In genomic region chr17:27625455-27626251, GRCm38 (mm10) we compare ENCODE assay signal across 25 mouse cellular contexts. TPM values are rescaled to one million over a fixed set of nuclear protein-coding genes. Genes with fewer than 3 reads are reported as not detected.
DNase-seq lines count a peak whose midpoint lies in the region; ATAC-seq and TF ChIP-seq lines count a peak whose summit lies in the region.
"Had no signal": no experiment of that assay in that cellular context is flagged by ENCODE, and none has a peak within 500 bp of the region (broad histone marks: within the 10 kb centered on the region; RNA-seq: fewer than 3 reads in every experiment).

No protein-coding gene starts in this region.

- peaks cover 14% of the 10 kb centered on the region for H3K36me3 ChIP-seq in heart, embryonic 13.5 days
- peaks cover 11% of the 10 kb centered on the region for H3K36me3 ChIP-seq in heart, embryonic 12.5 days
- H3K36me3 ChIP-seq in liver, embryonic 12.5 days = peaks cover 16% of the 10 kb centered on the region
- H3K36me3 ChIP-seq in liver, postnatal 0 days (replicated peaks; ENCODE audit: insufficient read depth, low read length) = peaks cover 9% of the 10 kb centered on the region
- peaks cover 8% of the 10 kb centered on the region for H3K36me3 ChIP-seq in ES-Bruce4 (ENCODE audit: control insufficient read depth, insufficient read depth, low read length, poor library complexity, severe bottlenecking)
- H3K36me3 ChIP-seq in embryonic facial prominence, embryonic 15.5 days = peaks cover 11% of the 10 kb centered on the region

- peaks cover 36% of the 10 kb centered on the region for H3K4me1 ChIP-seq in heart, embryonic 13.5 days
- peaks cover 21% of the 10 kb centered on the region for H3K4me1 ChIP-seq in heart, embryonic 12.5 days (replicated peaks)
- H3K4me1 ChIP-seq in liver, embryonic 12.5 days = peaks cover 43% of the 10 kb centered on the region
- H3K4me1 ChIP-seq in liver, postnatal 0 days (ENCODE audit: insufficient read depth) = peaks cover 29% of the 10 kb centered on the region
- H3K4me1 ChIP-seq in ES-Bruce4 (ENCODE audit: control insufficient read depth, insufficient read depth, low read length) = no peaks in the 10 kb centered on the region
- peaks cover 39% of the 10 kb centered on the region for H3K4me1 ChIP-seq in embryonic facial prominence, embryonic 15.5 days

- no peaks in the 10 kb centered on the region for H3K9me3 ChIP-seq in heart, embryonic 13.5 days
- H3K9me3 ChIP-seq in heart, embryonic 12.5 days (replicated peaks) = no peaks in the 10 kb centered on the region
- H3K9me3 ChIP-seq in liver, embryonic 12.5 days (replicated peaks) = no peaks in the 10 kb centered on the region
- H3K9me3 ChIP-seq in liver, postnatal 0 days (ENCODE audit: low read length) = no peaks in the 10 kb centered on the region
- H3K9me3 ChIP-seq in ES-Bruce4 (replicated peaks; ENCODE audit: control insufficient read depth, insufficient read depth, low read length, poor library complexity, severe bottlenecking) = no peaks in the 10 kb centered on the region
- no peaks in the 10 kb centered on the region for H3K9me3 ChIP-seq in embryonic facial prominence, embryonic 15.5 days (replicated peaks)
- H3K9me3 ChIP-seq: forebrain, embryonic 12.5 days; heart, embryonic 15.5 days; neural tube, embryonic 15.5 days had no signal

- no peaks in the 10 kb centered on the region for H3K27me3 ChIP-seq in heart, embryonic 13.5 days (replicated peaks)
- no peaks in the 10 kb centered on the region for H3K27me3 ChIP-seq in heart, embryonic 12.5 days (replicated peaks)
- no peaks in the 10 kb centered on the region for H3K27me3 ChIP-seq in liver, embryonic 12.5 days (replicated peaks)
- no peaks in the 10 kb centered on the region for H3K27me3 ChIP-seq in liver, postnatal 0 days (ENCODE audit: insufficient read depth, low read length)
- H3K27me3 ChIP-seq in ES-Bruce4 (ENCODE audit: control insufficient read depth, insufficient read depth, low read length, poor library complexity, severe bottlenecking) = no peaks in the 10 kb centered on the region
- H3K27me3 ChIP-seq in embryonic facial prominence, embryonic 15.5 days = no peaks in the 10 kb centered on the region
- H3K27me3 ChIP-seq: forebrain, embryonic 12.5 days; heart, embryonic 15.5 days; neural tube, embryonic 15.5 days had no signal

- no peak for ATAC-seq in heart, embryonic 13.5 days (ENCODE audit: extremely low read depth, insufficient number of reproducible peaks, low FRiP score, low TSS enrichment)
- no peak for ATAC-seq in heart, embryonic 12.5 days (ENCODE audit: insufficient number of reproducible peaks, low FRiP score)
- no peak for ATAC-seq in liver, embryonic 12.5 days
- ATAC-seq in liver, postnatal 0 days = no peak
- no peak for ATAC-seq in embryonic facial prominence, embryonic 15.5 days (ENCODE audit: insufficient number of reproducible peaks, low FRiP score, low TSS enrichment, low read depth)
- ATAC-seq: activated CD4-positive, CD25-positive, alpha-beta regulatory T cell, adult 4 months had no signal

- H3K4me2 ChIP-seq in heart, embryonic 13.5 days = no peak overlapping the region
- no peak overlapping the region for H3K4me2 ChIP-seq in heart, embryonic 12.5 days
- no peak overlapping the region for H3K4me2 ChIP-seq in liver, embryonic 12.5 days
- no peak overlapping the region for H3K4me2 ChIP-seq in liver, postnatal 0 days (ENCODE audit: low read depth, low read length)
- H3K4me2 ChIP-seq in embryonic facial prominence, embryonic 15.5 days (replicated peaks) = no peak overlapping the region
- H3K4me2 ChIP-seq: forebrain, embryonic 12.5 days; heart, embryonic 15.5 days; lung, embryonic 14.5 days; neural tube, embryonic 15.5 days had no signal

- TF ChIP-seq EP300 in liver, postnatal 0 days (IDR thresholded peaks at IDR 0.05; ENCODE audit: low read depth) = no peak
- no peak for TF ChIP-seq EP300 in ES-Bruce4 (IDR thresholded peaks at IDR 0.05; ENCODE audit: insufficient read depth, low read depth, low read length)

- no peak for TF ChIP-seq POLR2A in ES-Bruce4 (IDR thresholded peaks at IDR 0.05; ENCODE audit: insufficient read depth, low read length)

- DNase-seq in liver, postnatal 0 days = no peak
- DNase-seq in right cerebral cortex, adult 2 months (ENCODE audit: low spot score in 2 of 2) = no peak
- DNase-seq in spleen, postnatal 36 days (ENCODE audit: low spot score in 2 of 2) = no peak
- DNase-seq: adrenal gland, postnatal 10 days; cerebellum, adult 11 months; cerebellum, postnatal 14 days; heart, adult 18-20 months; kidney, adult 8-10 months; kidney, postnatal 14 days; left cerebral cortex, postnatal 4 days; liver; lung, embryonic 14.5 days; lung, postnatal 36 days; right cerebral cortex, postnatal 14 days had no signal

- no peak overlapping the region for H3K4me3 ChIP-seq in heart, embryonic 13.5 days
- H3K4me3 ChIP-seq in heart, embryonic 12.5 days = no peak overlapping the region
- H3K4me3 ChIP-seq in liver, embryonic 12.5 days = no peak overlapping the region
- H3K4me3 ChIP-seq in liver, postnatal 0 days (ENCODE audit: low read depth, low read length) = no peak overlapping the region
- no peak overlapping the region for H3K4me3 ChIP-seq in ES-Bruce4 (ENCODE audit: low read depth, low read length)
- H3K4me3 ChIP-seq in embryonic facial prominence, embryonic 15.5 days (replicated peaks) = no peak overlapping the region
- H3K4me3 ChIP-seq: forebrain, embryonic 12.5 days; heart, embryonic 15.5 days; neural tube, embryonic 15.5 days had no signal

- WGBS in heart, embryonic 13.5 days = 59% methylated on average over 7 of the region's 7 CpGs
- WGBS in heart, embryonic 12.5 days = 66% methylated on average over 7 of the region's 7 CpGs
- 54% methylated on average over 7 of the region's 7 CpGs for WGBS in liver, embryonic 12.5 days (ENCODE audit: insufficient replicate concordance)
- 52% methylated on average over 7 of the region's 7 CpGs for WGBS in liver, postnatal 0 days (ENCODE audit: insufficient replicate concordance)
- WGBS in embryonic facial prominence, embryonic 15.5 days = 26% methylated on average over 7 of the region's 7 CpGs

- no peak for TF ChIP-seq CTCF in liver, postnatal 0 days (IDR thresholded peaks at IDR 0.05; ENCODE audit: low read depth)
- TF ChIP-seq CTCF in ES-Bruce4 (IDR thresholded peaks at IDR 0.05; ENCODE audit: low read depth, low read length) = no peak

- H3K27ac ChIP-seq in heart, embryonic 13.5 days (replicated peaks) = no peak overlapping the region
- H3K27ac ChIP-seq in heart, embryonic 12.5 days (ENCODE audit: poor library complexity, severe bottlenecking) = no peak overlapping the region
- H3K27ac ChIP-seq in liver, embryonic 12.5 days = no peak overlapping the region
- H3K27ac ChIP-seq in liver, postnatal 0 days (ENCODE audit: low read depth) = no peak overlapping the region
- H3K27ac ChIP-seq in ES-Bruce4 (ENCODE audit: insufficient read depth, low read length) = peak overlapping the region; percentile 26; the same call in 1 of the 2 replicates
- H3K27ac ChIP-seq in embryonic facial prominence, embryonic 15.5 days (replicated peaks) = peak overlapping the region; percentile 69

- peak overlapping the region; percentile 47; the same call in 1 of the 2 replicates for H3K9ac ChIP-seq in heart, embryonic 13.5 days
- H3K9ac ChIP-seq in heart, embryonic 12.5 days = no peak overlapping the region
- peak overlapping the region; percentile 6; the same call in 1 of the 2 replicates for H3K9ac ChIP-seq in liver, embryonic 12.5 days
- no peak overlapping the region for H3K9ac ChIP-seq in liver, postnatal 0 days (replicated peaks)
- no peak overlapping the region for H3K9ac ChIP-seq in ES-Bruce4 (ENCODE audit: low read depth, poor library complexity, severe bottlenecking)
- H3K9ac ChIP-seq in embryonic facial prominence, embryonic 15.5 days = no peak overlapping the region
- H3K9ac ChIP-seq: heart, embryonic 15.5 days; lung, embryonic 14.5 days; neural tube, embryonic 15.5 days had no signal

RNA-seq across cellular contexts. Expression of gene Nudt3, which starts 2.4 kb away (rescaled TPM):
- 98.8 and 108 TPM in 2 replicates for polyA plus RNA-seq in heart, embryonic 13.5 days (2015; fragmentation: Nextera tagmentation; extraction: Ambion mirVana)
- polyA plus RNA-seq in heart, embryonic 12.5 days (2016; fragmentation: Nextera tagmentation; extraction: Ambion mirVana) = 106 and 110 TPM in 2 replicates
- 51.2 and 53.9 TPM in 2 replicates for polyA plus RNA-seq in liver, embryonic 12.5 days (2016; fragmentation: Nextera tagmentation; extraction: Ambion mirVana)
- polyA plus RNA-seq in liver, postnatal 0 days (2015; fragmentation: Nextera tagmentation; extraction: Ambion mirVana) = 17.9 and 20.2 TPM in 2 replicates
- 67.3 and 68.8 TPM in 2 replicates for polyA plus RNA-seq in ES-Bruce4 (2011; ENCODE audit: insufficient read depth, insufficient read length, low read depth, missing spikeins)
- 98.7 and 99.3 TPM in 2 replicates for polyA plus RNA-seq in embryonic facial prominence, embryonic 15.5 days (2015; fragmentation: Nextera tagmentation; extraction: Ambion mirVana)

RNA-seq across cellular contexts. Expression of gene RPS10-NUDT3, which starts 9.4 kb away (rescaled TPM):
- not detected in 2 replicates for polyA plus RNA-seq in heart, embryonic 13.5 days (2015; fragmentation: Nextera tagmentation; extraction: Ambion mirVana)
- not detected in 2 replicates for polyA plus RNA-seq in heart, embryonic 12.5 days (2016; fragmentation: Nextera tagmentation; extraction: Ambion mirVana)
- not detected in 2 replicates for polyA plus RNA-seq in liver, embryonic 12.5 days (2016; fragmentation: Nextera tagmentation; extraction: Ambion mirVana)
- not detected in 2 replicates for polyA plus RNA-seq in liver, postnatal 0 days (2015; fragmentation: Nextera tagmentation; extraction: Ambion mirVana)
- not detected in 2 replicates for polyA plus RNA-seq in ES-Bruce4 (2011; ENCODE audit: insufficient read depth, insufficient read length, low read depth, missing spikeins)
- polyA plus RNA-seq in embryonic facial prominence, embryonic 15.5 days (2015; fragmentation: Nextera tagmentation; extraction: Ambion mirVana) = not detected in 2 replicates
- polyA plus RNA-seq: activated CD4-positive, CD25-positive, alpha-beta regulatory T cell, adult 4 months; brain, embryonic 14.5 days; forebrain, embryonic 12.5 days; heart, embryonic 15.5 days; lung, embryonic 14.5 days; neural tube, embryonic 15.5 days; spleen, adult 2 months had no signal

RNA-seq across cellular contexts. Expression of gene Rps10, which starts 10.8 kb away (rescaled TPM):
- polyA plus RNA-seq in heart, embryonic 13.5 days (2015; fragmentation: Nextera tagmentation; extraction: Ambion mirVana) = 600 and 606 TPM in 2 replicates
- 611 and 625 TPM in 2 replicates for polyA plus RNA-seq in heart, embryonic 12.5 days (2016; fragmentation: Nextera tagmentation; extraction: Ambion mirVana)
- polyA plus RNA-seq in liver, embryonic 12.5 days (2016; fragmentation: Nextera tagmentation; extraction: Ambion mirVana) = 898 and 941 TPM in 2 replicates
- 523 and 535 TPM in 2 replicates for polyA plus RNA-seq in liver, postnatal 0 days (2015; fragmentation: Nextera tagmentation; extraction: Ambion mirVana)
- polyA plus RNA-seq in ES-Bruce4 (2011; ENCODE audit: insufficient read depth, insufficient read length, low read depth, missing spikeins) = 2,622 and 2,876 TPM in 2 replicates
- polyA plus RNA-seq in embryonic facial prominence, embryonic 15.5 days (2015; fragmentation: Nextera tagmentation; extraction: Ambion mirVana) = 989 and 990 TPM in 2 replicates

RNA-seq across cellular contexts. Expression of gene Pacsin1, which starts 29.7 kb away (rescaled TPM):
- polyA plus RNA-seq in heart, embryonic 13.5 days (2015; fragmentation: Nextera tagmentation; extraction: Ambion mirVana) = 0.78 and 1.4 TPM in 2 replicates
- polyA plus RNA-seq in heart, embryonic 12.5 days (2016; fragmentation: Nextera tagmentation; extraction: Ambion mirVana) = 1.4 and 1.7 TPM in 2 replicates
- 0.20 and 0.48 TPM in 2 replicates for polyA plus RNA-seq in liver, embryonic 12.5 days (2016; fragmentation: Nextera tagmentation; extraction: Ambion mirVana)
- polyA plus RNA-seq in liver, postnatal 0 days (2015; fragmentation: Nextera tagmentation; extraction: Ambion mirVana) = 0.27 and 0.29 TPM in 2 replicates
- 16.0 and 16.8 TPM in 2 replicates for polyA plus RNA-seq in ES-Bruce4 (2011; ENCODE audit: insufficient read depth, insufficient read length, low read depth, missing spikeins)
- 5.2 and 5.3 TPM in 2 replicates for polyA plus RNA-seq in embryonic facial prominence, embryonic 15.5 days (2015; fragmentation: Nextera tagmentation; extraction: Ambion mirVana)

Comparison
In these comparisons a context has a peak if more than half of its experiments do, and no peak if none do; other contexts are left out.
1. H3K9ac ChIP-seq: peak in heart, embryonic 13.5 days (single experiment) and liver, embryonic 12.5 days (single experiment); none in heart, embryonic 12.5 days (single experiment), liver, postnatal 0 days (single experiment), ES-Bruce4 (single experiment) and embryonic facial prominence, embryonic 15.5 days (single experiment).
2. H3K27ac ChIP-seq: peak in ES-Bruce4 (single experiment) and embryonic facial prominence, embryonic 15.5 days (single experiment); none in heart, embryonic 13.5 days (single experiment), heart, embryonic 12.5 days (single experiment), liver, embryonic 12.5 days (single experiment) and liver, postnatal 0 days (single experiment).